Mouse (Mus musculus) brain, embryonic 14.5 days (tissue): ENCODE measurements around the gene Acr. TPM values are rescaled to one million over a fixed set of nuclear protein-coding genes. Genes with fewer than 3 reads are reported as not detected.

Experiments used
- DNase-seq: peaks from one replicate; pipeline ENCODE4 v3.0.0-alpha.2; 2011; ENCODE audit warnings: low read depth
- CTCF ChIP-seq: fragments of 200-500 bp; IDR thresholded peaks from 2 replicates; pipeline ENCODE4 v1.5.1; 2012; ENCODE audit warnings: inconsistent platforms, mild to moderate bottlenecking, moderate library complexity, borderline replicate concordance; ENCODE audit not compliant: insufficient read depth, insufficient read length; ENCODE audit errors: extremely low read depth
- POLR2A ChIP-seq: fragments of 200-500 bp; IDR thresholded peaks from 2 replicates; pipeline ENCODE4 v1.6.1; 2012; ENCODE audit warnings: mild to moderate bottlenecking, inconsistent platforms, borderline replicate concordance; ENCODE audit not compliant: poor library complexity, insufficient read depth, insufficient read length, severe bottlenecking; ENCODE audit errors: extremely low read depth
- polyA plus RNA-seq: library from polyadenylated mRNA; depleted of rRNA; stranded (reverse); fragments of >200 nt; gene quantifications from 2 replicates; pipeline ENCODE4 v1.2.3, GENCODE M21; 2012; rRNA removed

Gene Acr
- polyA plus RNA-seq, 1 experiment, result 9.4 TPM

- DNase-seq, result no peak
- no peak for TF ChIP-seq POLR2A
- no peak for TF ChIP-seq CTCF
Measured at GRCm38 (mm10) chr15:89591317-89591716, 23.2 kb downstream of the Acr start.

- TF ChIP-seq CTCF, result peak; percentile 38
- peak; percentile 80; the same call in 1 of the 2 replicates for TF ChIP-seq POLR2A
- DNase-seq, result peak; percentile 96
Measured at GRCm38 (mm10) chr15:89591723-89592455, 23.8 kb downstream of the Acr start, which contains the start of gene Rabl2. Gene Rabl2, minus strand, starts transcription at chr15:89591923.

GRCm38 (mm10) chr15:89592548-89592947, 24.4 kb downstream of the Acr start:
- DNase-seq, result no peak
- TF ChIP-seq POLR2A (no peak), CTCF (no peak)

GRCm38 (mm10) chr15:89605822-89606570, 37.9 kb downstream of the Acr start:
- peak; percentile 27 for DNase-seq
- TF ChIP-seq CTCF (peak; percentile 11; the same call in 1 of the 2 replicates), POLR2A (no peak)

GRCm38 (mm10) chr15:89607480-89607879, 39.4 kb downstream of the Acr start:
- no peak for TF ChIP-seq POLR2A
- no peak for TF ChIP-seq CTCF
- DNase-seq, result no peak

GRCm38 (mm10) chr15:89607888-89608287, 39.8 kb downstream of the Acr start:
- DNase-seq, result no peak
- TF ChIP-seq CTCF, result no peak
- no peak for TF ChIP-seq POLR2A

- DNase-seq, result peak; percentile 74
Measured at GRCm38 (mm10) chr15:89622312-89622958, 54.3 kb downstream of the Acr start.

GRCm38 (mm10) chr15:89622959-89623625, 55.0 kb downstream of the Acr start:
- TF ChIP-seq POLR2A, result no peak
- no peak for TF ChIP-seq CTCF

More at GRCm38 (mm10) chr15:89622312-89622958, 54.3 kb downstream of the Acr start:
- no peak for TF ChIP-seq POLR2A
- peak; percentile 79 for TF ChIP-seq CTCF

GRCm38 (mm10) chr15:89623626-89623959, 55.5 kb downstream of the Acr start:
- TF ChIP-seq POLR2A (no peak), CTCF (peak; percentile 89; the same call in 1 of the 2 replicates)
- DNase-seq, result peak; percentile 88

More at GRCm38 (mm10) chr15:89622959-89623625, 55.0 kb downstream of the Acr start:
- no peak for DNase-seq

Other genes starting within 250 kb of the Acr start
- 0.11 TPM in 1 of 2 replicates, not detected in the other for gene Adm2, start 245.6 kb upstream of the Acr start, polyA plus RNA-seq
- not detected in 2 replicates for gene Miox, start 233.9 kb upstream of the Acr start, polyA plus RNA-seq
- 26.5 and 32.5 TPM in 2 replicates for gene Lmf2, start 212.7 kb upstream of the Acr start, polyA plus RNA-seq
- gene Ncaph2, start 212.6 kb upstream of the Acr start, polyA plus RNA-seq, result 126 and 172 TPM in 2 replicates
- gene Sco2, start 194.5 kb upstream of the Acr start, polyA plus RNA-seq, result 30.7 and 37.2 TPM in 2 replicates
- gene Tymp, start 191.3 kb upstream of the Acr start, polyA plus RNA-seq, result 3.8 and 4.6 TPM in 2 replicates
- gene Odf3b, start 189.0 kb upstream of the Acr start, polyA plus RNA-seq, result 2.4 and 3.2 TPM in 2 replicates
- 0.01 TPM in 1 of 2 replicates, not detected in the other for gene Klhdc7b, start 183.4 kb upstream of the Acr start, polyA plus RNA-seq
- gene Syce3, start 157.8 kb upstream of the Acr start, polyA plus RNA-seq, result not detected in 2 replicates
- gene Cpt1b, start 142.5 kb upstream of the Acr start, polyA plus RNA-seq, result 7.0 and 8.6 TPM in 2 replicates
- 2.5 and 3.1 TPM in 2 replicates for gene C730034F03Rik, start 138.7 kb upstream of the Acr start, polyA plus RNA-seq
- gene Gm44502, start 138.6 kb upstream of the Acr start, polyA plus RNA-seq, result 0.34 and 1.3 TPM in 2 replicates
- gene Chkb, start 138.4 kb upstream of the Acr start, polyA plus RNA-seq, result 79.4 and 82.4 TPM in 2 replicates
- 87.2 and 99.5 TPM in 2 replicates for gene Mapk8ip2, start 114.4 kb upstream of the Acr start, polyA plus RNA-seq
- 25.3 and 28.6 TPM in 2 replicates for gene Arsa, start 90.9 kb upstream of the Acr start, polyA plus RNA-seq
- 31.2 and 41.5 TPM in 2 replicates for gene Shank3, start 68.7 kb upstream of the Acr start, polyA plus RNA-seq
- 90.4 and 103 TPM in 2 replicates for gene Rabl2, start 23.6 kb downstream of the Acr start, polyA plus RNA-seq